Mouse (Mus musculus): Measurements from ENCODE around the gene Avil. TPM values are rescaled to one million over a fixed set of nuclear protein-coding genes. Genes with fewer than 3 reads are reported as not detected.
A peak's percentile ranks its signal among the peaks of the same experiment; 100 is the strongest.
"Not testable (repeated sequence)": the region's sequence is repeated elsewhere in the genome, so short reads cannot be mapped to it uniquely, and the experiment has no call there.

Gene Avil
- polyA plus RNA-seq, 1 experiment from 2014 or later = 0.55 TPM

DNA sequence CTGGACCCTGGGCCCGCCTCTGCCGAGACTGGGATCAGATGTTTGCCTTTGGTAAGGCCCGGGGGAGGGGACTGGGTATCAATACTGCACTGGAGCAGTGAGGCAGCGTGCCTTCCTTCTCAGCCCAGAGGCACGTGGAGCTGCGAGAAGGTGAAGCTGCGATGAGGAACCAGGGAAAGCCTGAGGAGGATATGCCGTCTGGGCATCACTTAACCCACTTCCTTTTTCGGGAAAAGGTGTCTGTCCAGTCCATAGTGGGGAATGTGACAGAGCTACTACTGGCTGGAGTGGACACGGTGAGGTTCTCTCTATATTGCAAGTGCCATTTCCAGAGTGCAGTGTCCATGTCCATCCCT lies 49.6 kb downstream of the Avil start:
- no peak for ATAC-seq (replicated peaks; ENCODE audit: insufficient number of reproducible peaks, insufficient read depth, low FRiP score, low read depth)
- H3K9ac ChIP-seq = no peak overlapping the region
- peaks cover 18% of the 10 kb centered on the region for H3K4me1 ChIP-seq (replicated peaks)
- no peak overlapping the region for H3K4me3 ChIP-seq
- peaks cover 62% of the 10 kb centered on the region for H3K27me3 ChIP-seq
- H3K9me3 ChIP-seq (replicated peaks) = no peaks in the 10 kb centered on the region
- H3K36me3 ChIP-seq = 0 out of 2 replicates have a peak, but pooled peaks cover under 1% of the 10 kb centered on the region
- 11% methylated on average over 10 of the region's 10 CpGs for WGBS
- no peak overlapping the region for H3K4me2 ChIP-seq
- no peak overlapping the region for H3K27ac ChIP-seq

DNA sequence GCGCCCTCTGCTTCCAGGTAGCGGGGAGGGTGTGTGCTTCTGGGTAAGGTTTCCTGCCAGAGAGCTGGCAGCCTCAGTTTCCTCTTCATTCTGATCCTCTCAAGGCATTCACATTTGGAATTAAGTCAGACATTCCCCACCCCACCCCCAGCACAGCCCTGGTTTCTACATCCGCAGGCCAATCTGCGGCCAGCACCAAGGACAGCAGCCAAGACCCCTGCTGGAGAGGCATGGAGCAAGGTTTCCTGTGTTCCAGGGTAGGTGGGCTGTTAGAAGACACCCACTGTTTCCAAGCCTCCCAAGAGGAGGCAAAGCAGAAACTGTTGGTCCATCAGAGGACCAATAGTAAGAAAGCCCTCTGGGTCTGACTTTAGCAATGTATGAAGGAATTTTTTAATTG lies 54.1 kb downstream of the Avil start:
- H3K27me3 ChIP-seq = peaks cover 68% of the 10 kb centered on the region
- H3K4me2 ChIP-seq = no peak overlapping the region
- 44% methylated on average over 4 of the region's 4 CpGs for WGBS

DNA sequence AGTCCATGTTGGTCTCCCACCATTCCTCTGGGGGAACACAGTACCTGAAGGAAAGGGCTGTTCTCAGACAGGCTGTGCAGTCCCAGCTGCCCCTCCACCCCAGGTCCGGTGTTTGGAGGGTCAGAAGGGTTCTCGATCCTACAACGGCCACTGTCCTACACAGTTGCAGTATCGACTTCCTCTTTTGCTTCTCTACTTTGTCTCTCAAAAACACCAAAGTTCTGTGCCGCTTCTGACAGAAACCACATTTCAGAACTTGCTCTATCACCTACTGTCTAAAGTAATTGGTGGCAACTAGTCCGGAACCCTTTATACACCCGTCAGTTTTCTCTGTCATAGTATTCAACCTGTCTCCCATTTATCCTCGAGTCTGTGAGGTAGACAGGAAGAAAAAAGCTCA lies 54.9 kb downstream of the Avil start:
- H3K9ac ChIP-seq = no peak overlapping the region
- no peaks in the 10 kb centered on the region for H3K9me3 ChIP-seq (replicated peaks)
- no peaks in the 10 kb centered on the region for H3K36me3 ChIP-seq
- peaks cover 68% of the 10 kb centered on the region for H3K27me3 ChIP-seq
- H3K4me3 ChIP-seq = no peak overlapping the region
- no peak overlapping the region for H3K27ac ChIP-seq
- WGBS = 80% methylated on average over 8 of the region's 8 CpGs
- H3K4me1 ChIP-seq (replicated peaks) = peaks cover 21% of the 10 kb centered on the region
- no peak overlapping the region for H3K4me2 ChIP-seq
- no peak for ATAC-seq (replicated peaks; ENCODE audit: insufficient number of reproducible peaks, insufficient read depth, low FRiP score, low read depth)

More for the DNA sequence above, 54.1 kb downstream of the Avil start:
- Histone ChIP-seq H3K4me1 (replicated peaks) (peaks cover 17% of the 10 kb centered on the region), H3K36me3 (no peaks in the 10 kb centered on the region), H3K27ac (no peak overlapping the region), H3K9me3 (replicated peaks) (no peaks in the 10 kb centered on the region), H3K4me3 (no peak overlapping the region), H3K9ac (no peak overlapping the region)
- ATAC-seq (replicated peaks; ENCODE audit: insufficient number of reproducible peaks, insufficient read depth, low FRiP score, low read depth) = no peak

DNA sequence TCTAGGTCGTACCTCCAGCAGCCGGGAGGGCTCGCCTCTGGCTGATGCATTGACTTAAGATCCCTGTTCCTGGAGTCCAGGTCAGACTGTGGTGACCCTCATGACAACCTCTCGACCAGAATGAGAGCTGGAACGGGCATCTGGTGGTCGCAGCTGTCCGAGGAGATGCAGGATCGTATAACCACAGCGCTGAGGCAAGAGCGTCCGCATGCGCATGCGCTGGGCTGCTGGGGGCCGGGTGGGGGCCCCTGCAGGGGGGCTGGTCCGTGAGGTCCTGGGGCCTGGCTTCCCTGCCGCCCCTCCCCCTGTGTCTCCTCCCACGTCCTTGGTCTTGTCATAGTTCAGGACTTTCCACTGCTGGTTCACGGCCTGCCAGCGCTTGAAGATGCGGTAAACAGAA lies 56.0 kb downstream of the Avil start:
- Histone ChIP-seq H3K27ac (no peak overlapping the region), H3K4me2 (no peak overlapping the region), H3K4me1 (replicated peaks) (peaks cover 22% of the 10 kb centered on the region), H3K36me3 (no peaks in the 10 kb centered on the region), H3K9me3 (replicated peaks) (no peaks in the 10 kb centered on the region), H3K4me3 (no peak overlapping the region), H3K27me3 (peaks cover 68% of the 10 kb centered on the region), H3K9ac (no peak overlapping the region)
- ATAC-seq (replicated peaks; ENCODE audit: insufficient number of reproducible peaks, insufficient read depth, low FRiP score, low read depth) = no peak
- 77% methylated on average over 20 of the region's 20 CpGs for WGBS

DNA sequence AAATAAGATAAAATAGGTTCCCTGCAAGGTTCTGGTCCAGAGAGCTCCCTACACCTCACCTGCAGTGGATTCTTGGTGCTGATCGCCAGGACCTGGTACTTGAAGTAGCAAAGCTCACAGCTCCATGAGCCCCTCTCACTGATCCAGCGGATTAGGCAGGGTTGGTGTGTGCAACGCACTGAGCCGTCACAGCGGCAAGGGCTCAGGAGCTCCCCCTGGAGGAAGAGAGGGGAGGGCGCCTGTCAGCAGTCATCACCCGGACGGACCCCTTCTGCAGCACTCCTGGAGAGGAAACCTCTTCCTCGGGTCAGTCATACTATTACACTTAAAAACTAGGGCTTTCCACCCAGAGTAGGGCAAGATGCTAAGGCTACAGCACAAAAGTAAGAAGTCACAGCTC lies 57.7 kb downstream of the Avil start:
- WGBS = under 1% methylated on average over 9 of the region's 9 CpGs
- H3K4me3 ChIP-seq = peak overlapping the region; percentile 81
- no peak for ATAC-seq (replicated peaks; ENCODE audit: insufficient number of reproducible peaks, insufficient read depth, low FRiP score, low read depth)

DNA sequence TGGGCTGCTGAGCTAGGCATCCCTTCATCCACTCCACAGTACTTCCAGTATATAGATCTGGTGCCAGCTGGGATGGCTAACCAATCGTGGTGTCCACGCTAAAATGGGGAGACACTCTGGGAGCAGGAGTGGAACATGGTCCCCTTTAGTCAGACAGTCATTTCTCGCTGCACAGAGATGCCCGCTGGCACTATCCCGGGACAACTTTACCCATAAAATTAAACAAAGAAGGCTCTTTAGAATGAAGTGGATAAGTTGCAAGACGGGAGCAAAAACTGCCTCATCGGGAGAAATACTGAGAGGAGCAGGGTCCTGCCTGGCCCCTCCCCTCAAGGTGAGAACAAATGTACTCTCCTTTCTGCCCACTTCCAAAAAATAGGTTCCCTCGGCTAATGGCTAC lies 58.2 kb downstream of the Avil start:
- Histone ChIP-seq H3K27me3 (peaks cover 62% of the 10 kb centered on the region), H3K27ac (no peak overlapping the region), H3K9me3 (replicated peaks) (no peaks in the 10 kb centered on the region), H3K36me3 (no peaks in the 10 kb centered on the region), H3K9ac (peak overlapping the region; percentile 76), H3K4me1 (replicated peaks) (peaks cover 25% of the 10 kb centered on the region), H3K4me3 (peak overlapping the region; percentile 81), H3K4me2 (peak overlapping the region; percentile 100)
- no peak for ATAC-seq (replicated peaks; ENCODE audit: insufficient number of reproducible peaks, insufficient read depth, low FRiP score, low read depth)
- WGBS = 14% methylated on average over 8 of the region's 8 CpGs

More for the DNA sequence above, 57.7 kb downstream of the Avil start:
- peaks cover 63% of the 10 kb centered on the region for H3K27me3 ChIP-seq
- H3K4me1 ChIP-seq (replicated peaks) = peaks cover 25% of the 10 kb centered on the region
- H3K36me3 ChIP-seq = no peaks in the 10 kb centered on the region
- H3K4me2 ChIP-seq = peak overlapping the region; percentile 100
- H3K9me3 ChIP-seq (replicated peaks) = no peaks in the 10 kb centered on the region
- H3K9ac ChIP-seq = no peak overlapping the region
- H3K27ac ChIP-seq = no peak overlapping the region

DNA sequence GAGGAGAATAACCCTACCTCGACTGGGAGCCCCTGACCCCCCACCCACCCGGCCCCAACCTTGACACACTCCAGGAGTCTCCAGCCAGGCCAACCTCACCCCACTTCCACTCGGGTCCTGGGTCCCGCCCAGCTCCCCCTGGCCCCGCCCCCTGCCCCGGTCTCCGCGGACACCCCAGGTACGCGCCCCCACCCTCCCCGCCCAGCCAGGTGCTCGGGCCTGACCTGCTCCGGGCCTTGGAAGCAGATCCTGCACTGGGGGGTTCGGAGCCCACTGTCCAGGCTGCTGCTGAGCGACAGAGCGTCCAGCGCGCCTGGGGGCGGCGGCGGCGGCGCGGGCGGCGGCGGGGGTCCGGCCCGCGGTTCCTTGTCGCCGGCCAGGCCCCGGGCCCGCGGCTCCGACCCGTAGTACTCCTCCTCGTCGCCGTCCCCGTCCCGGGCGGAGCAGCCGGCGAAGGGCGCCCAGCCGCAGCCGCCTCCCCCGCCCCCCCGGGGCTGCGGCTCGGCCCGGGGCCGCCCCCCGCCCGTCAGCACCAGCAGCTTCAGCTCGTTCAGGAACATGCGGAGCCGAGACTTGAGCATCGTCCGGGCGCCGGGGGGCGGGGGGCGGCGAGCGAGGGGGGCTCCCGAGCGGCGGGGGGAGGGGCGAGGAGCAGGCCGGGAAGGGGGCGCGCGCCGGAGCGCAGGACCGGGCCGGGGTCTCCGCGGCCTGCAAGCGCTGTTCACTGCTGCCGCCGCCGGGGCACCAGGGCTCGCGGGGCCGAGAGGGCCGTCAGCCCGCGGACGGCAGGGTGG lies 58.9 kb downstream of the Avil start:
- peak overlapping the region; percentile 81 for H3K4me3 ChIP-seq
- peak overlapping the region; percentile 76 for H3K9ac ChIP-seq
- no peaks in the 10 kb centered on the region for H3K36me3 ChIP-seq
- ATAC-seq (replicated peaks; ENCODE audit: insufficient number of reproducible peaks, insufficient read depth, low FRiP score, low read depth) = no peak
- H3K27me3 ChIP-seq = peaks cover 62% of the 10 kb centered on the region
- no peaks in the 10 kb centered on the region for H3K9me3 ChIP-seq (replicated peaks)
- WGBS = 1% methylated on average over 51 of the region's 92 CpGs
- peaks cover 26% of the 10 kb centered on the region for H3K4me1 ChIP-seq (replicated peaks)
- H3K4me2 ChIP-seq = peak overlapping the region; percentile 100
- no peak overlapping the region for H3K27ac ChIP-seq

DNA sequence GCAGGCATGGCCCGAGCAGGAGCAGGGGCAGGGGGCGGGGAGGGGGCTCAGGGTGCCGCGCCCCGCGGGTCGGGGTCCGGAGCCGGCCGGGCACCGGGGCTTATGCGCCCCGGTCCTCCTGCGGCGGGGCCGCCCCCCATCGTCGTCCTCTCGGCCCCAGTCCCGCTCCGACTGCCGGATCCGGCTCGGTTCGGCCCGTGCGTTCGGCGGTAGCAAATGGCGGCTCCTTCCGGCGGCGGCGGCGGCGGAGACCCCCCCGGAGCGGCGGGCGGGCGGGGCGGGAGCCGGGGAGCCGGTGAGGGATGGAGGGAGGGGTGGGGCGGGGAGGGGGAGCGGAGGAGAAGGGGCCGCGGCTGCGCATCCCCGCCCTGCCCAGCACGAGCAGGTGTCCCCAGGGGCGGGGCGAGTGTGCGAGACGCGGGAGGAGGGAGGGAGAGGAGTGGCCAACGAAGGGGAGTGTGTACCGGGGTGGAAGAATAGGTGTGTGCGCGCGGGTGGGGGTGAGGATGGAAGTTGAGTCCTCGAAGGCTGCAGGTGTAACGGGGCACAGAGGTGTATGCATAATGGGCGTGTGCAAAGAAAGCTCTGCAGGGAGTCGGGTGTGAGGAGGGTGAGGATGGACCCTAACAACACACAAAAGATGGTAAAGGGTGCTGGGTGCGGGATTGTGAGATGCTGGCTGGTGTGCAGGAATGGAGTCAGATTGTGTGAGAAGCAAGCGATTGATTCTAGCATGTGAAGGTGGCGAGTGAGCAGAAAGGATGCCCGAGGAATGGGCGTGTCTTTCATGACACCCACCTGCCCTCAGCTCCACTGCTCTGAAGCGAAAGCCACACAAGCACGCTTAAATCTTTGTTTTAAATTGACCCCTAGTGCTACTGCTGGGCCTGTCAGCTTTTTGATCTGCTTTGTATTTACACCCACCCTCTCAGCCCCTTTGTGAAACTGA lies 59.7 kb downstream of the Avil start, which contains the start of gene March9:
TSS of gene March9 (minus strand) at position 217 of the 949 bp plus-strand sequence.
- peak; percentile 20 for ATAC-seq (replicated peaks; ENCODE audit: insufficient number of reproducible peaks, insufficient read depth, low FRiP score, low read depth)
- H3K36me3 ChIP-seq = peaks cover 3% of the 10 kb centered on the region
- H3K4me3 ChIP-seq = peak within 1 kb of the TSS; percentile 81
- peaks cover 34% of the 10 kb centered on the region for H3K4me1 ChIP-seq (replicated peaks)
- no peaks in the 10 kb centered on the region for H3K9me3 ChIP-seq (replicated peaks)
- 1% methylated on average over 57 of the region's 72 CpGs for WGBS
- peak within 1 kb of the TSS; percentile 76 for H3K9ac ChIP-seq
- no peak within 1 kb of the TSS for H3K27ac ChIP-seq
- peaks cover 60% of the 10 kb centered on the region for H3K27me3 ChIP-seq
- H3K4me2 ChIP-seq = peak within 1 kb of the TSS; percentile 100

DNA sequence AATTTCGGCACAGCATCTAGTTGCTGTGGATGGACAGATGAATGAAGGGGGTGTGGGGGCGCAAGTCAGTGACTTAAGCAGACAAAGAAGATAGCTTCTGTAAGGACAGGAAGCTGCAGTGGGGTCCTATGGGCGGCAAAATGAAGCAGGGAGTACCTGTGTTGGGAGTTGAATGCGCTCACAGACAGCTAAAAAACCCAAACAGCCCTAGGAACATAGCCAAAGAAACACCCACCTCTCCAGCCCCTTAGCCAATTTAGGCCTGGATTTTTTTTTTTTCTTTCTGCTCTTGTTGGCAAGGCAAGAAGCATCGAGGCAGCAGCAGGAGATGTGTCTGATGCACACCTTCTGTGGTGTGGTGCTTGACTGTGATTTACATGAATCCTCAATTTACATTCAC lies 60.6 kb downstream of the Avil start:
- no peak overlapping the region for H3K4me2 ChIP-seq
- peaks cover 36% of the 10 kb centered on the region for H3K4me1 ChIP-seq (replicated peaks)
- WGBS = 57% methylated on average over 5 of the region's 5 CpGs
- H3K9ac ChIP-seq = no peak overlapping the region
- H3K9me3 ChIP-seq (replicated peaks) = no peaks in the 10 kb centered on the region
- H3K36me3 ChIP-seq = peaks cover 12% of the 10 kb centered on the region
- H3K4me3 ChIP-seq = peak overlapping the region; percentile 81; the same call in 1 of the 2 replicates
- peaks cover 54% of the 10 kb centered on the region for H3K27me3 ChIP-seq
- no peak for ATAC-seq (replicated peaks; ENCODE audit: insufficient number of reproducible peaks, insufficient read depth, low FRiP score, low read depth)
- no peak overlapping the region for H3K27ac ChIP-seq

DNA sequence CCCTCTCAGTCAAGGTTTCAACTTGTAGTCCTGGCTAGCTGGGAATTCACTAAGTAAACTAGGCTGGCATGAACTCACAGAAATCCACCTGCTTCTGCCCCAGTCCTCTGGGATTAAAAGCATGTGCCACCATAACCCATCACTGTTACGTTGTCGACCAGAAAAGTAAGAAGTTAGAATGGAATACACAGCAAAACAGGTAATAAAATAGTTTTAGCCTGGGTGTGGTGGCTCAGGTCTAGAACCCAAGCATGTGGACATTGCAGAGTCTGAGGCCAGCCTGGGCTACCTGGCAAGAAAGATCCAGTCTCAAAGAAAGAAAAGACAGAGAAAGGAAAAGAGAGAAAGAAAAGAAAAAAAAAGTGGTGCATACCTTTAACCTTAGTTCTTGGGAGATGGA lies 61.0 kb downstream of the Avil start:
- Histone ChIP-seq H3K9ac (no peak overlapping the region), H3K4me2 (no peak overlapping the region), H3K4me3 (no peak overlapping the region), H3K4me1 (replicated peaks) (peaks cover 37% of the 10 kb centered on the region), H3K36me3 (peaks cover 16% of the 10 kb centered on the region), H3K27me3 (peaks cover 53% of the 10 kb centered on the region), H3K27ac (no peak overlapping the region), H3K9me3 (replicated peaks) (no peaks in the 10 kb centered on the region)
- WGBS = 75% methylated on average over 2 of the region's 2 CpGs
- ATAC-seq (replicated peaks; ENCODE audit: insufficient number of reproducible peaks, insufficient read depth, low FRiP score, low read depth) = no peak

DNA sequence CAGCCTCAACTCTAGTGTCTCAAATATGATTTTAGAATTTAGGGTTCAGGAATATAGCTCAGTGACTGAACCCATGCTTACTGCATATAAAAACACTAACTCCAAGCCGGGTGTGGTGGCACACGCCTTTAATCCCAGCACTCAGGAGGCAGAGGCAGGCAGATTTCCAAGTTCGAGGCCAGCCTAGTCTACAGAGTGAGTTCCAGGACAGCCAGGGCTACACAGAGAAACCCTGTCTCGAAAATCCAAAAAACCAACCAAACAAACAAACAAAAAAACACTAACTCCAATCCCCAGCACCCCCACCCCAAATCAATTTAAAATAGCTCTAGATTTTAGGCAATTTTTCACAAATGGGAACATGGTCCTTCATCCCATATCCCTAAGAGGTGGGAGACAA lies 61.6 kb downstream of the Avil start:
- 82% methylated on average over 4 of the region's 4 CpGs for WGBS
- H3K9me3 ChIP-seq (replicated peaks); H3K4me3 ChIP-seq; ATAC-seq (replicated peaks; ENCODE audit: insufficient number of reproducible peaks, insufficient read depth, low FRiP score, low read depth); H3K9ac ChIP-seq; H3K4me2 ChIP-seq; H3K27ac ChIP-seq: not testable (repeated sequence)
- H3K27me3 ChIP-seq = peaks cover 52% of the 10 kb centered on the region
- H3K4me1 ChIP-seq (replicated peaks) = peaks cover 37% of the 10 kb centered on the region
- peaks cover 22% of the 10 kb centered on the region for H3K36me3 ChIP-seq
